Mouse (Mus musculus) olfactory bulb, adult 2 months (tissue): ENCODE measurements at regions not wholly inside any gene's neighbourhood (a gene's known extent, or its start where the extent isn't known, plus 50 kb on each side); places are given as distances from the start of the nearest gene placed in this dataset.

Source experiments
- CTCF ChIP-seq: fragments of 200-500 bp; IDR thresholded peaks from 2 replicates; pipeline ENCODE4 v1.5.1; 2012; ENCODE audit warnings: low read depth, mild to moderate bottlenecking, low read length, moderate library complexity; ENCODE audit not compliant: insufficient read depth
- POLR2A ChIP-seq: fragments of 200-500 bp; IDR thresholded peaks from 2 replicates; pipeline ENCODE4 v1.6.1; 2012; ENCODE audit warnings: mild to moderate bottlenecking, low read depth, low read length, moderate library complexity; ENCODE audit not compliant: insufficient read depth

GRCm38 (mm10) chr17:15231175-15231574 lies 145.5 kb downstream of the Dll1 start:
- TF ChIP-seq POLR2A, result no peak
- TF ChIP-seq CTCF, result no peak
